Comparison of ENCODE assay signal across 9 mouse cellular contexts in the genomic region with DNA sequence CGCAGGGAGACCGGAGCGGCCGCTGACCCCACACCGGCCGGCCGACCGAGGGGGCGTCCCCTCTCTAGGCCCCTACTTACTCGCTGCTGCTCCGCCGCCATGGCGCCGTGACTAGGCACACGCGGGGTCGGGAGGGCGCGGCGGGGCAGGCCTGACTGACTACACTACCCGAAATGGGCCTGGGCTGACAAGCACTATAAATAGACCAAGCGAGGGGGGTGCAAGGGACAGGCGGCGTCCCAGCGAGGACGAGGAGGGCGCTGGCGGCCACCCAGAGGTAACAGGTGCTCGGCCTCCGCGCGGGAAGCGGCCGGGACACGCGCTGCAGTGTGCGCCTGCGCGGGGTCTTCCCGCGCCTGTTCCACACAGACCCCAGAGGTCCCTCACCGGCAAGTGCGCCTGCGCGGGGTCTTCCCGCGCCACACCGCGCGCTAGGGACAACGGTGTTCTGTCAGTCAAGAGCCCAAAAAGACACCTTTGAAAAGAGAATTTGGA. TPM values are rescaled to one million over a fixed set of nuclear protein-coding genes. Genes with fewer than 3 reads are reported as not detected.
A peak's percentile ranks its signal among the peaks of the same experiment; 100 is the strongest.
DNase-seq lines count a peak whose midpoint lies in the region; ATAC-seq and TF ChIP-seq lines count a peak whose summit lies in the region.
"Had no signal": no experiment of that assay in that cellular context is flagged by ENCODE, and none has a peak within 500 bp of the region (broad histone marks: within the 10 kb centered on the region; RNA-seq: fewer than 3 reads in every experiment).

No protein-coding gene starts in this region.

- no peaks in the 10 kb centered on the region for H3K9me3 ChIP-seq in embryonic facial prominence, embryonic 14.5 days (ENCODE audit: control insufficient read depth, low read length)
- H3K9me3 ChIP-seq in stomach, embryonic 15.5 days: no peaks in the 10 kb centered on the region

- TF ChIP-seq CTCF in kidney, adult 2 months (conservative IDR thresholded peaks at IDR 0.05; ENCODE audit: insufficient read depth, insufficient read length, low read depth, low read length): no peak

- no peaks in the 10 kb centered on the region for H3K36me3 ChIP-seq in embryonic facial prominence, embryonic 14.5 days (ENCODE audit: control insufficient read depth, insufficient read depth, low read length)
- no peaks in the 10 kb centered on the region for H3K36me3 ChIP-seq in kidney, adult 2 months (ENCODE audit: control insufficient read depth, insufficient read depth, low read length)
- no peaks in the 10 kb centered on the region for H3K36me3 ChIP-seq in stomach, embryonic 15.5 days
- H3K36me3 ChIP-seq: G1E had no signal

- peak; percentile 35 for DNase-seq in urinary bladder, adult 2 months (ENCODE audit: low spot score)
- DNase-seq in urinary bladder, postnatal 10 days (ENCODE audit: low spot score): no peak
- peak; percentile 89 for DNase-seq in embryonic facial prominence, embryonic 14.5 days (ENCODE audit: low spot score)
- peak; percentile 47 for DNase-seq in heart, adult 8-10 months (ENCODE audit: low spot score)
- peak; percentile 56 for DNase-seq in kidney, adult 2 months
- DNase-seq in liver: peak; percentile 82
- DNase-seq in naive thymus-derived CD4-positive, alpha-beta T cell, adult 2 months (ENCODE audit: low read depth): peak; percentile 13

- H3K4me3 ChIP-seq in embryonic facial prominence, embryonic 14.5 days (ENCODE audit: low read depth, low read length): peak overlapping the region; percentile 47
- H3K4me3 ChIP-seq in kidney, adult 2 months (ENCODE audit: insufficient read depth, low read depth, low read length): peak overlapping the region; percentile 46
- H3K4me3 ChIP-seq in stomach, embryonic 15.5 days (replicated peaks): peak overlapping the region; percentile 45

- H3K4me1 ChIP-seq in embryonic facial prominence, embryonic 14.5 days (ENCODE audit: control insufficient read depth, insufficient read depth, low read length): peaks cover 11% of the 10 kb centered on the region
- no peaks in the 10 kb centered on the region for H3K4me1 ChIP-seq in kidney, adult 2 months (ENCODE audit: control insufficient read depth, insufficient read depth, low read length)
- peaks cover 8% of the 10 kb centered on the region; the same call in 1 of the 2 replicates for H3K4me1 ChIP-seq in stomach, embryonic 15.5 days

- H3K27me3 ChIP-seq in embryonic facial prominence, embryonic 14.5 days (replicated peaks; ENCODE audit: control insufficient read depth, insufficient read depth, low read length): no peaks in the 10 kb centered on the region
- H3K27me3 ChIP-seq in kidney, adult 2 months (replicated peaks; ENCODE audit: control insufficient read depth, insufficient read depth, low read length): no peaks in the 10 kb centered on the region
- H3K27me3 ChIP-seq in stomach, embryonic 15.5 days (replicated peaks): no peaks in the 10 kb centered on the region

- H3K9ac ChIP-seq in embryonic facial prominence, embryonic 14.5 days (ENCODE audit: low read depth, low read length): peak overlapping the region; percentile 61
- peak overlapping the region; percentile 38; the same call in 1 of the 2 replicates for H3K9ac ChIP-seq in stomach, embryonic 15.5 days

- 2% methylated on average over 33 of the region's 51 CpGs for WGBS in embryonic facial prominence, embryonic 14.5 days
- WGBS in kidney, adult 2 months: 1% methylated on average over 51 of the region's 51 CpGs
- WGBS in stomach, embryonic 15.5 days: 1% methylated on average over 51 of the region's 51 CpGs

- no peak overlapping the region for H3K27ac ChIP-seq in embryonic facial prominence, embryonic 14.5 days (replicated peaks; ENCODE audit: low read depth, low read length)
- no peak overlapping the region for H3K27ac ChIP-seq in kidney, adult 2 months (ENCODE audit: insufficient read depth, low read depth, low read length)
- H3K27ac ChIP-seq in stomach, embryonic 15.5 days: peak overlapping the region; percentile 49; the same call in 1 of the 2 replicates

- ATAC-seq in embryonic facial prominence, embryonic 14.5 days (ENCODE audit: low read depth): peak; percentile 97
- peak; percentile 85 for ATAC-seq in stomach, embryonic 15.5 days (ENCODE audit: insufficient read depth, low FRiP score, low read depth)

- TF ChIP-seq POLR2A in kidney, adult 2 months (IDR thresholded peaks at IDR 0.05; ENCODE audit: low read depth, low read length): no peak

- peak overlapping the region; percentile 95 for H3K4me2 ChIP-seq in embryonic facial prominence, embryonic 14.5 days (ENCODE audit: low read depth, low read length)
- H3K4me2 ChIP-seq in stomach, embryonic 15.5 days: peak overlapping the region; percentile 97

RNA-seq across cellular contexts. Expression of a gene that starts 10.4 kb away (rescaled TPM):
- 1.4 and 1.6 TPM in 2 replicates for polyA plus RNA-seq in urinary bladder, adult 2 months (2012; rRNA removed)
- polyA plus RNA-seq in embryonic facial prominence, embryonic 14.5 days (2014; fragmentation: Nextera tagmentation; extraction: Ambion mirVana): 3.7 TPM in 2 replicates
- 10 to 100 TPM; 39.1 to 45.4 (median 43.4) TPM for total RNA-seq in heart, adult 8-10 months (2022)
- 0.44 TPM in 1 of 2 replicates, not detected in the other for polyA plus RNA-seq in kidney, adult 2 months (2012; rRNA removed)
- 0.49 and 0.64 TPM in 2 replicates for polyA plus RNA-seq in stomach, embryonic 15.5 days (2015; fragmentation: Nextera tagmentation; extraction: Ambion mirVana)
- polyA plus RNA-seq: G1E had no signal
